Mouse (Mus musculus) CD4-positive, CD25-positive, alpha-beta regulatory T cell (primary cell): ENCODE data around the gene 2210016L21Rik. TPM values are rescaled to one million over a fixed set of nuclear protein-coding genes. Genes with fewer than 3 reads are reported as not detected.

ENCODE experiments used
- polyA plus RNA-seq: library from polyadenylated mRNA; unstranded; fragments of 100-300 nt; shearing (Covaris generic); gene quantifications from one replicate; pipeline ENCODE4 v1.2.1, GENCODE M21; 2017

2210016L21Rik gene
- 43.9 TPM for polyA plus RNA-seq

DNA sequence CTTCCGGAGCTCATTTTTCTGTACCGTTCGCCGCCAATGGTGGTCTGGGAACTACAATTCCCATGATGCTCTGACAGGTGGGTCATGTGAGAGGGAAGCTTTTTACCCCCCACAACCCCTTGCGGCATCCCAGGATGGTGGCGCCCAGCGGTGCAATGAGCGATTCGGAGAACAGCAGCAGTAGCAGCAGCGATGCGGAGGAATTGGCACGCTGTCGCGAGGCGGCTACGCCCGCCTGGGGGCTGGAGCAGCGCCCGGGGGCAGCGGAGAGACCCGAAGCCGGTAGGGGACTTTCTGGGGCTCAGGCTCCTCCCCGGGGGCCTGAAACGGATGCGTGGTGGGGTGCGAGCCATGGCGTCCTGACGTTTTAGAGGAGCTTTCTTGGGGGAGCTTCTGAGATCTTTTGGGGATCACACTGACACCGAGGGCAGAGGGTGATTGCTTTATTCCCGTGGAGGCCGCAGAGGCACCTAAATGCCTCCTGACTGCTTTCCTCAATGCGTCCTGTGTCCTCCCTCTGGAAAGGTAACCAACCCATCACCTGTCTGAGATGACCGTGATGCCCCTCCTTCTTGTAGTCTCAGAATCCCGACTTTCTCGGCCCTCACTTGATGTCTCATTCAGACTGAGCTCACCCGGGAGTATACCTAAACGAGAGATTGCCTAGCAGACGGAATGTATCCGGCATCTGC, at the start of gene 2210016L21Rik:
TSS of gene 2210016L21Rik (plus strand) at position 85 of the 692 bp plus-strand sequence.

GRCm38 (mm10) chr5:114896688-114897373, 45.1 kb upstream of the 2210016L21Rik start, which contains the start of gene Oasl2:
Gene Oasl2 (plus strand): TSS chr5:114896936.

GRCm38 (mm10) chr5:114922998-114923473, 18.9 kb upstream of the 2210016L21Rik start, which contains the start of gene Oasl1:
Gene Oasl1 (plus strand): TSS chr5:114923240.

DNA sequence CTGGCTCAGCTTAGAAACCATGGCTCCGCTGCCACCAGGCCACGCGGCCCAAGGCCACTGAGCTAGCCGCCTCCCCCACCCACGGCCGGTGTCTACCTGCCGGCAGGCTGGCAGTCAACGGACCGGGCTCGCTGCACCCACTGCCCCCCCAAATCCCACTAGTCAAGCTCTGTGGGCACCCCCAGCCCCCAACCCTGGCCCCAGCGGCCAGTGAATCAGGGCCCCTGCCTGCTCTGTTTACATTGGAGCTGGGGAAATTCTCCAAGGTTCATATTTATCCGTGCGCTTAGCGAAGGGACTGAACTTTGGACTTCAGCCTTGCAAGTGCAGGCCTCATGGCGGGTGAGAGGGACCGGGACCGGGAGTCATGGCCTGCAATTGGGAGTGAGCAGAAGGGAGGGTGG, 28.9 kb downstream of the 2210016L21Rik start, which contains the start of gene Hnf1a:
TSS of gene Hnf1a (minus strand) at position 271 of the 404 bp plus-strand sequence.

Other genes with a start within 250 kb of the 2210016L21Rik start
- 22.4 TPM for gene Tchp, start 234.4 kb upstream of the 2210016L21Rik start, polyA plus RNA-seq
- gene Ankrd13a, start 167.5 kb upstream of the 2210016L21Rik start, polyA plus RNA-seq: 181 TPM
- gene Git2, start 166.6 kb upstream of the 2210016L21Rik start, polyA plus RNA-seq: 148 TPM
- gene 1500011B03Rik, start 118.7 kb upstream of the 2210016L21Rik start, polyA plus RNA-seq: 67.8 TPM
- not detected for gene 4930519G04Rik, start 88.5 kb upstream of the 2210016L21Rik start, polyA plus RNA-seq
- gene Gm9936, start 83.5 kb upstream of the 2210016L21Rik start, polyA plus RNA-seq: not detected
- gene Oasl2, start 45.2 kb upstream of the 2210016L21Rik start, polyA plus RNA-seq: 16.4 TPM
- gene Oasl1, start 18.9 kb upstream of the 2210016L21Rik start, polyA plus RNA-seq: 7.4 TPM
- gene Hnf1a, start 28.9 kb downstream of the 2210016L21Rik start, polyA plus RNA-seq: 0.06 TPM
- 69.4 TPM for gene Sppl3, start 69.0 kb downstream of the 2210016L21Rik start, polyA plus RNA-seq
- gene Gm10401, start 156.1 kb downstream of the 2210016L21Rik start, polyA plus RNA-seq: not detected
- 37.5 TPM for gene Acads, start 177.2 kb downstream of the 2210016L21Rik start, polyA plus RNA-seq
- 53.0 TPM for gene Unc119b, start 192.8 kb downstream of the 2210016L21Rik start, polyA plus RNA-seq
- gene Mlec, start 216.0 kb downstream of the 2210016L21Rik start, polyA plus RNA-seq: 95.4 TPM